Mouse (Mus musculus): Measurements from ENCODE around the gene Prkce. TPM values are rescaled to one million over a fixed set of nuclear protein-coding genes. Genes with fewer than 3 reads are reported as not detected.

The Prkce gene
- polyA plus RNA-seq, 1 experiment, result not detected

GRCm38 (mm10) chr17:86360849-86361248 is 193.3 kb downstream of the Prkce start:
- TF ChIP-seq CTCF (IDR thresholded peaks at IDR 0.05; ENCODE audit: insufficient read depth, low read depth, low read length), result no peak
- TF ChIP-seq POLR2A (IDR thresholded peaks at IDR 0.05; ENCODE audit: insufficient read depth, low read depth, low read length), result no peak
- Histone ChIP-seq H3K4me1 (ENCODE audit: control insufficient read depth, insufficient read depth, low read length) (peaks cover 17% of the 10 kb centered on the region), H3K4me3 (ENCODE audit: insufficient read depth, low read depth, low read length) (no peak overlapping the region), H3K27ac (ENCODE audit: insufficient read depth, low read depth, low read length) (no peak overlapping the region)
- 97% methylated on average over 3 of the region's 3 CpGs for WGBS

- no peak overlapping the region for H3K4me3 ChIP-seq (ENCODE audit: insufficient read depth, low read depth, low read length)
- peaks cover 27% of the 10 kb centered on the region for H3K4me1 ChIP-seq (ENCODE audit: control insufficient read depth, insufficient read depth, low read length)
- no peak overlapping the region for H3K27ac ChIP-seq (ENCODE audit: insufficient read depth, low read depth, low read length)
- TF ChIP-seq CTCF (IDR thresholded peaks at IDR 0.05; ENCODE audit: insufficient read depth, low read depth, low read length) (no peak), POLR2A (IDR thresholded peaks at IDR 0.05; ENCODE audit: insufficient read depth, low read depth, low read length) (no peak)
- WGBS, result 75% methylated on average over 5 of the region's 5 CpGs
Measured at GRCm38 (mm10) chr17:86363356-86363755, 195.8 kb downstream of the Prkce start.

GRCm38 (mm10) chr17:86364349-86365075 is 196.9 kb downstream of the Prkce start:
- no peak for TF ChIP-seq CTCF (IDR thresholded peaks at IDR 0.05; ENCODE audit: insufficient read depth, low read depth, low read length)
- TF ChIP-seq POLR2A (IDR thresholded peaks at IDR 0.05; ENCODE audit: insufficient read depth, low read depth, low read length), result no peak
- no peak overlapping the region for H3K27ac ChIP-seq (ENCODE audit: insufficient read depth, low read depth, low read length)
- H3K4me1 ChIP-seq (ENCODE audit: control insufficient read depth, insufficient read depth, low read length), result peaks cover 23% of the 10 kb centered on the region
- WGBS, result 50% methylated on average over 16 of the region's 16 CpGs
- no peak overlapping the region for H3K4me3 ChIP-seq (ENCODE audit: insufficient read depth, low read depth, low read length)

- H3K27ac ChIP-seq (ENCODE audit: insufficient read depth, low read depth, low read length), result 0 out of 2 replicates have a peak overlapping the region, but pooled peaks have one; percentile 3
- WGBS, result 12% methylated on average over 10 of the region's 10 CpGs
Measured at GRCm38 (mm10) chr17:86366919-86367318, 199.3 kb downstream of the Prkce start.

GRCm38 (mm10) chr17:86367676-86368075 is 200.1 kb downstream of the Prkce start:
- Histone ChIP-seq H3K4me3 (ENCODE audit: insufficient read depth, low read depth, low read length) (no peak overlapping the region), H3K27ac (ENCODE audit: insufficient read depth, low read depth, low read length) (peak overlapping the region; percentile 16; the same call in 1 of the 2 replicates), H3K4me1 (ENCODE audit: control insufficient read depth, insufficient read depth, low read length) (peaks cover 34% of the 10 kb centered on the region)
- 57% methylated on average over 7 of the region's 7 CpGs for WGBS
- TF ChIP-seq POLR2A (IDR thresholded peaks at IDR 0.05; ENCODE audit: insufficient read depth, low read depth, low read length), result no peak
- no peak for TF ChIP-seq CTCF (IDR thresholded peaks at IDR 0.05; ENCODE audit: insufficient read depth, low read depth, low read length)

More at GRCm38 (mm10) chr17:86366919-86367318, 199.3 kb downstream of the Prkce start:
- H3K4me3 ChIP-seq (ENCODE audit: insufficient read depth, low read depth, low read length), result no peak overlapping the region
- H3K4me1 ChIP-seq (ENCODE audit: control insufficient read depth, insufficient read depth, low read length), result peaks cover 37% of the 10 kb centered on the region
- TF ChIP-seq POLR2A (IDR thresholded peaks at IDR 0.05; ENCODE audit: insufficient read depth, low read depth, low read length) (no peak), CTCF (IDR thresholded peaks at IDR 0.05; ENCODE audit: insufficient read depth, low read depth, low read length) (no peak)

- WGBS, result 60% methylated on average over 8 of the region's 8 CpGs
- Histone ChIP-seq H3K4me3 (ENCODE audit: insufficient read depth, low read depth, low read length) (no peak overlapping the region), H3K4me1 (ENCODE audit: control insufficient read depth, insufficient read depth, low read length) (peaks cover 32% of the 10 kb centered on the region), H3K27ac (ENCODE audit: insufficient read depth, low read depth, low read length) (peak overlapping the region; percentile 73)
- TF ChIP-seq CTCF (IDR thresholded peaks at IDR 0.05; ENCODE audit: insufficient read depth, low read depth, low read length) (no peak), POLR2A (IDR thresholded peaks at IDR 0.05; ENCODE audit: insufficient read depth, low read depth, low read length) (no peak)
Measured at GRCm38 (mm10) chr17:86370106-86370742, 202.6 kb downstream of the Prkce start.

GRCm38 (mm10) chr17:86371101-86371561 is 203.5 kb downstream of the Prkce start:
- 15% methylated on average over 4 of the region's 4 CpGs for WGBS
- H3K27ac ChIP-seq (ENCODE audit: insufficient read depth, low read depth, low read length), result peak overlapping the region; percentile 73
- H3K4me1 ChIP-seq (ENCODE audit: control insufficient read depth, insufficient read depth, low read length), result peaks cover 31% of the 10 kb centered on the region
- H3K4me3 ChIP-seq (ENCODE audit: insufficient read depth, low read depth, low read length), result no peak overlapping the region
- TF ChIP-seq CTCF (IDR thresholded peaks at IDR 0.05; ENCODE audit: insufficient read depth, low read depth, low read length), result no peak
- TF ChIP-seq POLR2A (IDR thresholded peaks at IDR 0.05; ENCODE audit: insufficient read depth, low read depth, low read length), result no peak

GRCm38 (mm10) chr17:86376389-86376788 is 208.8 kb downstream of the Prkce start:
- Histone ChIP-seq H3K27ac (ENCODE audit: insufficient read depth, low read depth, low read length) (no peak overlapping the region), H3K4me1 (ENCODE audit: control insufficient read depth, insufficient read depth, low read length) (peaks cover 35% of the 10 kb centered on the region), H3K4me3 (ENCODE audit: insufficient read depth, low read depth, low read length) (no peak overlapping the region)
- WGBS, result 88% methylated on average over 6 of the region's 6 CpGs
- no peak for TF ChIP-seq POLR2A (IDR thresholded peaks at IDR 0.05; ENCODE audit: insufficient read depth, low read depth, low read length)
- TF ChIP-seq CTCF (IDR thresholded peaks at IDR 0.05; ENCODE audit: insufficient read depth, low read depth, low read length), result no peak

- WGBS, result 52% methylated on average over 9 of the region's 9 CpGs
- Histone ChIP-seq H3K4me1 (ENCODE audit: control insufficient read depth, insufficient read depth, low read length) (peaks cover 34% of the 10 kb centered on the region), H3K27ac (ENCODE audit: insufficient read depth, low read depth, low read length) (no peak overlapping the region), H3K4me3 (ENCODE audit: insufficient read depth, low read depth, low read length) (no peak overlapping the region)
- TF ChIP-seq CTCF (IDR thresholded peaks at IDR 0.05; ENCODE audit: insufficient read depth, low read depth, low read length) (no peak), POLR2A (IDR thresholded peaks at IDR 0.05; ENCODE audit: insufficient read depth, low read depth, low read length) (no peak)
Measured at GRCm38 (mm10) chr17:86377863-86378262, 210.3 kb downstream of the Prkce start.
